Mouse (Mus musculus): ENCODE results near the gene Capns1.
"Not testable (repeated sequence)": the region's sequence is repeated elsewhere in the genome, so short reads cannot be mapped to it uniquely, and the experiment has no call there.

Capns1 gene

GRCm38 (mm10) chr7:30198481-30198971 is at the start of gene Capns1:
Gene Capns1, minus strand, starts transcription at chr7:30198811.
- peak; percentile 74 for DNase-seq

DNA sequence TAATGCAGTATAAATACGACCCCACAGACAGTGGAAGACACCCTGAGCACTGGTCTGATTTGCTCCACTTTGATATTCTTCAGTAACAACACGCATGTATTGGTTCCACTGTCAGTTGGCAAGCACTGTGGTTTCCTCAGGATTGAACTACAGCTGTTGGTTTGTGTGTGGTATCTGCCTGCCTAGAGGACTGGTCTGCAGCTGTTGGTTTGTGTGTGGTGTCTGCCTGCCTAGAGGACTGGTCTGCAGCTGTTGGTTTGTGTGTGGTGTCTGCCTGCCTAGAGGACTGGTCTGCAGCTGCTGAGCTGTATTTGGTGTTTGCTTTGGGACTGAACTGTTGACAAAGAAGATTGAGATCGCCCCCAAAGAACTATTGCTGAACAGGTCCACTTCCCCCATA is 38.8 kb upstream of the Capns1 start:
- DNase-seq = not testable (repeated sequence)

GRCm38 (mm10) chr7:30235625-30236024 is 37.0 kb upstream of the Capns1 start, which contains the start of gene Ovol3:
Gene Ovol3, minus strand, starts transcription at chr7:30235725.
- DNase-seq = no peak

DNA sequence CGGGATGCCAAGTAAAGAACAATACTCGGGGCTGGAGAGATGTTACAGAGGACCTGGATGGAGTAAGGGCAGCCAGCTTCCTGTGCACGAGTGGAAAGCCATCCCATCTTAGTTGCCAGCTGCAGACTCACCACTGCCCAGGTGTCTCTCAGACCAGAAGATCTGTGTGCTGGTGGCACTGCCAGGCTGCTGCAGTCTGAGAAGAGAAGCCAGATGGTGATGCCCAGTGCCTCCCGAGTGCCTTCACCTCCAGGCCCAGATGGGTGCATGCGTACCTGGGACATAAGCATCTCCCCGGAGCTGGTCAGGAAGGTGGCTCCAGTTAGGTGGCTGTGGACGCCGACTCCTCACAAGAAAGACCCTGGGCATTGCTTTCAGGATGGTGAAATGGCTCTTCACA is 36.5 kb upstream of the Capns1 start:
- no peak for DNase-seq

GRCm38 (mm10) chr7:30234276-30234858 is 35.8 kb upstream of the Capns1 start:
- no peak for DNase-seq

DNA sequence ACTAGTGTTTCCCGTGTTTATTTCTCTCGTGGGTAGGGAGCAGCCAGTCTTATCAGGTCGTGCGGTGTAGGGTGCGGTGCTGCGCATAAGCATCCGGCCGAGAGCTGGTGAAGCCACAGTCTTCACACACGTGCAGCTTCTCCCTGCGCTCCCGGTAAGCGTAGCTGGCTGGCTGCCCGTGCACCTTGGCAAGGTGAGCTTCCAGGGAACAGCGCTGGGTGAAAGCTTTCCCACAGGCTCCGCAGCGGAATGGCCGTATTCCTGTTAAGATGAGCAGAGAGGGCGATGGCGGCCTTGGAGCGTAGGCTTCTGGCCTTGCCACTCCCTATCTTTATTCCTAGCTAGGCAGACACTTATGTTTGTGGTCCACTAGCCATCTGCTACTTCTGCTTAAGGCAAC is 34.8 kb upstream of the Capns1 start:
- DNase-seq = peak; percentile 74

- peak; percentile 80 for DNase-seq
Observed at GRCm38 (mm10) chr7:30232631-30233148, 34.1 kb upstream of the Capns1 start.

DNA sequence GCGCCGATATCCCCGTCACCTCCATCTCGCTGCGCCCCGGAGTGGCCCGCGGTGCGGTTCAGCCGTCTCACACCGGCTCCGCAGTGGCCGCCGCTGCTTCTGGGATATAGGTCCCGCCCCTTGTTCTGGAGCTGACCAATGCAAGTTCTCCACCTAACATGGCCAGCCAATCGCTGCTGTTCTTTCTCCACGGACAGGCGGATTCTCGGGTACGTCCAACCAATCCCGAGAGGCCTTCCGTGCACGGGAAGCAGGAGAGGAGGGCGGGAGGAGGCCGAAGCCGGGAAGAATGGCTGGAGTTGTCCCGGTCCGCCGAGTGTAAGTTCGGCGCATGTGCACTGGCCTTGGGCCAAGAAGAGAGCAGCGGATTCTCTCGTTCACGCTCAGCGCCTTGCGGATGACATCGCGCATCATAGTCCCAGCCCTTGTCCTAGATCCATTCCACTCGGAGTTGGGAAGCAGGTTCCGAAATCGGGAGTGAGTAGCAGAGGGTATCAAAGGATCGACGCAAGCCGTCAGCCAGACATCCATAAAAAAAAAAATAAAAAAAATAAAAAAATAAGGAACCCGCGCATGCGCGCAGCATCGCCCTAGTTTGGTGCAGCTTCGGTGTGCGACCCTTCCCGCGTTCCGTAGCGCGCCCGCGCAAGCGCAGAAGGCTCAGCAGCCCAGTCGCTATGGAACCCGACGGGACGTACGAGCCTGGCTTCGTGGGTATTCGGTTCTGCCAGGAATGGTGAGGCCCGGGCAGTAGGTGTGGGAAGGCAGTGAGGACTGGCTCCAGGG is 33.3 kb upstream of the Capns1 start, which contains the start of the genes Polr2i and Tbcb:
Gene Polr2i (plus strand): TSS at position 280 of the 786 bp plus-strand sequence.
Gene Tbcb (minus strand): TSS at position 604 of the 786 bp plus-strand sequence.
- peak; percentile 100 for DNase-seq

- no peak for DNase-seq
Observed at GRCm38 (mm10) chr7:30231328-30231668, 32.7 kb upstream of the Capns1 start.

- no peak for DNase-seq
Observed at GRCm38 (mm10) chr7:30224206-30224605, 25.6 kb upstream of the Capns1 start.

DNA sequence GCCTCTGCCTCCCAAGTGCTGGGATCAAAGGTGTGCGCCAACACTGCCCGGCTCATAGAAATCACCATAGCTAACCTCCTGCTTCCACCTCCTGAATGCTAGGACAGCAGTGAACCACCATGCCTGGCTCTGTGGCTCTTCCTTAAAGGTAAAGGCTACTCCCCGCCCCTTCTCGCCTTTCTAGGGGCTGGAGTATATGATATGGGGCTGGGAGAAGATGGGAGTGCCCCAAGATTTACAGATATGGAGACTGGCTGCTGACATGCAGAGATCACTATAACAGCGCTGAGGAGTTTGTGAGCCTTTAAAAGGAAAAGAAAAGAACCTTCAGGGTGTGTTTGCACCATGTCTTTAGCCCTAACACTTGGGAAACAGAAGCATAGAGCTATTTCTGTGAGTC is 23.6 kb upstream of the Capns1 start:
- DNase-seq = no peak

DNA sequence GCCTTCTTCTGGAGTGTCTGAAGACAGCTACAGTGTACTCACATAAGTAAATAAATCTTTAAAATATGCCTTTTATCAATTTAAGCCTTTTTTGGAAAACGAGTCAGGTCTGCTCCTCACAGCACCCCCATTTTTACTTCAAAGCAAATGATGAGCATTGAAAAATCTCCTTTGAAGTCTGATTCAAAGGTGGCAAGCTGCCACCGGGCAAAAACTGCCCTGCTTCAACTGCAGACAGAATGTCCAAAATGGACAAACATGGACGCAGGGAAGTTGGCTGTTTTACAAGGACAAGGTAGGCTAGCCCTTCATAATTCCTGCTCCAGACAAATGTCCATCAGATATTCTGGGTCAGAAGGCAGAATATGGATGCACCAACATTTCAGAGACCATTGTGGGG is 22.8 kb upstream of the Capns1 start:
- no peak for DNase-seq

GRCm38 (mm10) chr7:30220008-30220356 is 21.4 kb upstream of the Capns1 start:
- DNase-seq = no peak

GRCm38 (mm10) chr7:30219293-30220007 is 20.8 kb upstream of the Capns1 start:
- no peak for DNase-seq

GRCm38 (mm10) chr7:30217277-30217676 is 18.7 kb upstream of the Capns1 start:
- DNase-seq = no peak

DNA sequence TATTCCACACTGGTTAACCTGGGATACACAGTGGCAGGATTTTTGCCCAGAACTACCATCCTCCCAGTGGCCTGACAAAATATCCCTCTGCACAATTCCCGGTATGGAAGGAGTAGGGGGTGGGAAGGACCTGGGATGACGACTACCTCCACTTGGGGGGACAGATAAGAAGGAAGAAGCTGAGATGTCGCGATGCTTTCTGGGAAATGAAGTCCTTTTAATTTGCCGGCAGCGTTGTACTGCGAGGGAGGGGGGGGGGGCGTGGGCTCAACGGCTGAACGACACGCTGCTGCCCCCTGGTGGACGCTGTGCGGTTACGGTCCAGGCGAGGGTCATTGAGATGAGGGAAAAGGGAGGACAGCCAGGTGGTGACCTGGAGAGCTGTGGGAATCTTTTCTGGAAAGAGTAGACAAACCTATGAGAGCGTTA is 18.1 kb upstream of the Capns1 start:
- peak; percentile 83 for DNase-seq

DNA sequence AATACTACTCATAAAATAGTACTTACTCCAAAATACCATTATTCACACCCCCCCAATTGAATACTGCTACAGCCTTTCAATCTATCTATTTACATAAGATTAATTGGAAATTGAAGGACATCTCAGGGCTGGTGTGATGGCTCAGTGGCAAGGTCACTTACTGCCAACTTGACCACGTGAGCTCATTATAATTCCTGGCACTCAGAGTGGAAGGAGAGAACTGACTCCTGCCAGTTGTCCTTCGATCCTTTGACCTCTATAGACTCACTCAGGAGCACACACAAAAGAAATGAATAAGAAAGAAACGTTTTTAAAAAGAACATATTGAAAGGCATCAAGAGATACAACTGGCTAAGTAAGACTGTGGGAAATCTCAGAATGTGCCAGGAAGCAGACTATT is 17.3 kb upstream of the Capns1 start:
- no peak for DNase-seq

DNA sequence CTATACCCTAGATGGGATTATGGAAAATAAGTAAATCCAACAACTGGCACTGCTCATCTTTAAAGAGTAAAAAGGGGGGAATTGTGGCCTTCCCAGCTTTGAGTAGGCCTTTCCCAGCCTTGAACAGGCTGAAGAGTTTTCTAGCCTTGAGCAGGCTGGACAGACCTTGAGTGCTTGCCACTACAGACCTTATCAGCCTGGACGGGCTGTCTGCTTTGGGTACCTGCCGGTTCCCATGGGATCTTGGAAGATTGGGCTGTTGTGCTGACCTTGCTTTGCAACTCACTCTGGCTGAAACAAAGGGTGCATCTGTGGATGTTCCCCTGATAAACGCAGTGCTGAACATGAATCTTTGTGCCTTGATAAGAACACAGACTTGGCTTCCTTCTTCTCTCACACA is 15.3 kb upstream of the Capns1 start:
- no peak for DNase-seq

- no peak for DNase-seq
Observed at GRCm38 (mm10) chr7:30211025-30211424, 12.4 kb upstream of the Capns1 start.

DNA sequence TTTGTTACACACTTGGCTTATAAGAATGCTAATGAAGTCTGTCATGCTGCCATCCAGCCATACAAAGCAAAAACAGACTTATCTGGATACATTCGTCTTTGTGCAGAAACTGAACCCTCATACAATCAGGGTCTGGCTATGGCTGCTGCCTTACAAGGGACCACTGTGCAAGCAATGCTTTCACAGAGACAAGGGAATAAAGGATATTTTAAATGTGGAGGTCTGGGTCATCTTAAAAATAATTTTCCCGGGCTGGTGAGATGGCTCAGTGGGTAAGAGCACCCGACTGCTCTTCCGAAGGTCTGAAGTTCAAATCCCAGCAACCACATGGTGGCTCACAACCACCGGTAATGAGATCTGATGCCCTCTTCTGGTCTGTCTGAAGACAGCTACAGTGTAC is 7.8 kb upstream of the Capns1 start:
- not testable (repeated sequence) for DNase-seq

DNA sequence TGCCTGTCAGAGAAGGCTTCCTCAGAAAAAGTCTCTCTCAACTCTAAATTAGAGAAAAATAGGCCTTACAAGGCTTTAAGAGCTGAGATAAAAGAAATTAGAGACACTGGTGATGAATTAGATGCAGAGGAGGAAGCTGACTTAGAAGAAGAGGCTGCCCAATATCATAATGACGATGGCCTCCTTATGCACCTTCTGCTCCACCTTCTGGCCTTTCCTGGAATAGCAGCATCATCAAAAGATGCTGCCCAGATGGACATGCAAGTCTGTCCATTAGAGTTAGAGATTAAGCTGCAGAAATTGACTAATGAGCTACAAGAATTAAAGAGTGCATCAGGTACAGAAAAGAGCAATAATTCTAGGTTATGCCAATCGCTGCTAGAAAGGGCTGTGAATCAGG is 6.8 kb upstream of the Capns1 start:
- DNase-seq = peak; percentile 78

GRCm38 (mm10) chr7:30204380-30204779 is 5.8 kb upstream of the Capns1 start:
- no peak for DNase-seq

DNA sequence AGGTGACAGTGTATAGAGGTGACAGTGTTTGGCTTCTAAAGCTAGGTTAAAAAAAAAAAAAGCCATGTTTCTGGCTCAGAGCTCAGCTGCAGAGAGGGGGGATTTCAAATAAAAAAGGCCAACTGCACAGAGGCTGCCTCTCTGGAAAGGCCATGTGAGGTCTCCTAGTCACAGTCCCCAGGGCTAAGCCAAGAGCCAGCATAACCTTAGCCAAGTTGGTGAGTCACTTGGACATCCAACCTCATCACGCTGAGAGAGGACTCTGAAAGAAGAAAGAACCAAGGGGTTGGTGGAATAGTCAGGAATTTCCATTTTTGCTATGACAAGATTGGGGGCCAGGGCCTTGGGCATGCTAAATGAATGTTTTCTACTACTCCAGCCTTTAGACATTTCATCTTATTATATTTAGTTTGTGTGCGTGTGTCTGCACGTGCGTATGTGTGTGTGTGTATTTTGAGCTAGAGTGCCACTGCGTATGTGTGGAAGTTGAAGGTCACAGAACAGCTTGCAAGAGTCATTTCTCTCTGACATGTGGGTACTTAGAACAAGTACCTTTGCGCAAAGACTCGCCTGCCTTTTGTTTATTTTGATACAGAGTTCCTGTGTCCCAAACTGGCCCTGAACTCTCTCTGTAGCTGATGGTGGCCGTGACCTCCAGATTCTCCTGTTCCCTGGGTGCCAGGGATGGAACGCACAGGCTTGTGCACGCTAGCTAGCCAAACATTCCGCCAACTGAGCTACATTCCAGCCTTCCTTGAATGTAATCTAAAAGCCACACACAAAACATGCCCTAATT is 4.5 kb upstream of the Capns1 start:
- peak; percentile 77 for DNase-seq

Measured in cerebellum, adult 9-11 months (tissue).